Mouse (Mus musculus) testis, adult 2 months (tissue): ENCODE data around the gene Zgrf1.

Experiments used
- CTCF ChIP-seq: fragments of 200-500 bp; IDR thresholded peaks from 2 replicates; pipeline ENCODE4 v1.5.1; 2012; ENCODE audit warnings: low read depth, mild to moderate bottlenecking, inconsistent platforms, low read length, moderate library complexity; ENCODE audit not compliant: control insufficient read depth, insufficient read depth, insufficient replicate concordance
- POLR2A ChIP-seq: fragments of 200-500 bp; IDR thresholded peaks from 2 replicates; pipeline ENCODE4 v1.6.1; 2012; ENCODE audit warnings: low read depth, mild to moderate bottlenecking, inconsistent platforms, low read length, moderate library complexity; ENCODE audit not compliant: control insufficient read depth

GRCm38 (mm10) chr3:127511786-127512746 is 41.2 kb upstream of the Zgrf1 start:
- TF ChIP-seq POLR2A (no peak), CTCF (no peak)
